Mouse (Mus musculus) myocyte (in vitro differentiated cells): ENCODE results near the gene Rpl41. TPM values are rescaled to one million over a fixed set of nuclear protein-coding genes. Genes with fewer than 3 reads are reported as not detected.

ENCODE experiments used
- H3K27me3 ChIP-seq: one replicate; pipeline ENCODE4 v1.6.1; 2011; ENCODE audit not compliant: control insufficient read depth, insufficient read depth, insufficient read length
- H3K36me3 ChIP-seq: one replicate; pipeline ENCODE4 v1.6.1; 2011; ENCODE audit not compliant: control insufficient read depth, insufficient read depth
- H3K4me2 ChIP-seq: one replicate; pipeline ENCODE4 v1.6.1; 2011; ENCODE audit warnings: low read depth, control low read depth
- H3K4me3 ChIP-seq: one replicate; pipeline ENCODE4 v1.5.1; 2011; ENCODE audit warnings: mild to moderate bottlenecking, control low read depth, moderate library complexity
- H3K79me2 ChIP-seq: one replicate; pipeline ENCODE4 v1.6.1; 2011; ENCODE audit not compliant: control insufficient read depth, insufficient read depth
- H3ac ChIP-seq: one replicate; pipeline ENCODE4 v1.6.1; 2011; ENCODE audit not compliant: control insufficient read depth, insufficient read length
- CEBPB ChIP-seq: IDR thresholded peaks from 2 replicates; pipeline ENCODE4 v1.6.1; 2011; ENCODE audit warnings: mild to moderate bottlenecking, moderate library complexity; ENCODE audit not compliant: poor library complexity, insufficient read depth, severe bottlenecking
- E2F4 ChIP-seq: IDR thresholded peaks from one replicate; pipeline ENCODE4 v1.6.1; 2011; ENCODE audit warnings: mild to moderate bottlenecking, control low read depth, moderate library complexity; ENCODE audit not compliant: insufficient read depth
- MAX ChIP-seq: IDR thresholded peaks from one replicate; pipeline ENCODE4 v1.6.1; 2011; ENCODE audit warnings: low read depth, mild to moderate bottlenecking, control low read depth
- MYOD1 ChIP-seq, 3 experiments: IDR thresholded peaks; one replicate each; pipeline ENCODE4 v1.6.1; 2011; ENCODE audit warnings: control low read depth in 2 of 3, low read depth in 2 of 3, mild to moderate bottlenecking in 2 of 3, moderate library complexity in 1 of 3; ENCODE audit not compliant: insufficient read length in 2 of 3, control insufficient read depth in 1 of 3
- MYOG ChIP-seq, 3 experiments: IDR thresholded peaks; one replicate each; pipeline ENCODE4 v1.6.1; 2011; ENCODE audit warnings: control low read depth in 2 of 3, low read depth in 2 of 3, mild to moderate bottlenecking in 2 of 3; ENCODE audit not compliant: insufficient read length in 2 of 3, control insufficient read depth in 1 of 3, insufficient read depth in 1 of 3
- POLR2A ChIP-seq: IDR thresholded peaks from one replicate; pipeline ENCODE4 v1.6.1; 2011; ENCODE audit warnings: low read depth, mild to moderate bottlenecking, control low read depth, moderate library complexity; ENCODE audit not compliant: insufficient read length
- POLR2AphosphoS2 ChIP-seq: IDR thresholded peaks from one replicate; pipeline ENCODE4 v1.6.1; 2011; ENCODE audit warnings: low read depth, control low read depth; ENCODE audit not compliant: insufficient read length
- REST ChIP-seq: IDR thresholded peaks from one replicate; pipeline ENCODE4 v1.6.1; 2011; ENCODE audit warnings: mild to moderate bottlenecking, control low read depth, moderate library complexity; ENCODE audit not compliant: insufficient read depth, insufficient read length
- SRF ChIP-seq: IDR thresholded peaks from one replicate; pipeline ENCODE4 v1.6.1; 2011; ENCODE audit warnings: low read depth; ENCODE audit not compliant: control insufficient read depth, insufficient read length
- TCF12 ChIP-seq: IDR thresholded peaks from one replicate; pipeline ENCODE4 v1.6.1; 2011; ENCODE audit warnings: mild to moderate bottlenecking, control low read depth; ENCODE audit not compliant: poor library complexity, insufficient read depth, severe bottlenecking
- TCF3 ChIP-seq: IDR thresholded peaks from one replicate; pipeline ENCODE4 v1.6.1; 2011; ENCODE audit warnings: low read depth, control low read depth; ENCODE audit not compliant: insufficient read length
- USF1 ChIP-seq: IDR thresholded peaks from one replicate; pipeline ENCODE4 v1.6.1; 2011; ENCODE audit warnings: low read depth, mild to moderate bottlenecking, control low read depth, moderate library complexity
- polyA plus RNA-seq: library from polyadenylated mRNA; unstranded; fragments of >200 nt; fragmentation: generic; extraction: Trizol; gene quantifications from one replicate; pipeline ENCODE4 v1.2.1, GENCODE M21; 2012; ENCODE audit warnings: missing spikeins

The Rpl41 gene
- polyA plus RNA-seq, 1 experiment, result 12,553 TPM

GRCm38 (mm10) chr10:128544674-128545569, 4.2 kb downstream of the Rpl41 start:
- peaks cover 27% of the 10 kb centered on the region for H3K36me3 ChIP-seq
- TF ChIP-seq POLR2A (no peak), E2F4 (no peak), TCF3 (no peak), REST (no peak), MAX (no peak), USF1 (no peak), TCF12 (no peak), SRF (no peak), MYOD1 (IDR thresholded peaks at IDR 0.05; ENCODE audit: control insufficient read depth in 1 of 3, insufficient read length in 2 of 3, low read depth in 2 of 3) (no peak), MYOG (IDR thresholded peaks at IDR 0.05; ENCODE audit: control insufficient read depth in 1 of 3, insufficient read depth in 1 of 3, insufficient read length in 2 of 3, low read depth in 2 of 3) (no peak), CEBPB (no peak), POLR2AphosphoS2 (no peak)
- no peak overlapping the region for H3K4me2 ChIP-seq
- no peak overlapping the region for H3ac ChIP-seq
- no peaks in the 10 kb centered on the region for H3K27me3 ChIP-seq
- no peak overlapping the region for H3K4me3 ChIP-seq
- peaks cover 30% of the 10 kb centered on the region for H3K79me2 ChIP-seq

GRCm38 (mm10) chr10:128544151-128544657, 4.9 kb downstream of the Rpl41 start:
- Histone ChIP-seq H3K36me3 (peaks cover 27% of the 10 kb centered on the region), H3K4me3 (no peak overlapping the region), H3K4me2 (no peak overlapping the region), H3K79me2 (peaks cover 30% of the 10 kb centered on the region), H3ac (no peak overlapping the region), H3K27me3 (no peaks in the 10 kb centered on the region)
- TF ChIP-seq MAX (no peak), TCF12 (no peak), REST (no peak), USF1 (no peak), POLR2AphosphoS2 (no peak), MYOG (IDR thresholded peaks at IDR 0.05; ENCODE audit: control insufficient read depth in 1 of 3, insufficient read depth in 1 of 3, insufficient read length in 2 of 3, low read depth in 2 of 3) (no peak), SRF (no peak), CEBPB (no peak), E2F4 (no peak), POLR2A (no peak), MYOD1 (IDR thresholded peaks at IDR 0.05; ENCODE audit: control insufficient read depth in 1 of 3, insufficient read length in 2 of 3, low read depth in 2 of 3) (no peak), TCF3 (no peak)

- H3K79me2 ChIP-seq, result peaks cover 22% of the 10 kb centered on the region
- no peaks in the 10 kb centered on the region for H3K27me3 ChIP-seq
- no peak for TF ChIP-seq TCF12
- no peak for TF ChIP-seq POLR2AphosphoS2
- TF ChIP-seq CEBPB, result no peak
- no peak for TF ChIP-seq MYOD1 (IDR thresholded peaks at IDR 0.05; ENCODE audit: control insufficient read depth in 1 of 3, insufficient read length in 2 of 3, low read depth in 2 of 3)
- TF ChIP-seq E2F4, result no peak
- no peak for TF ChIP-seq SRF
- no peak overlapping the region for H3K4me3 ChIP-seq
- peaks cover 27% of the 10 kb centered on the region for H3K36me3 ChIP-seq
- H3ac ChIP-seq, result no peak overlapping the region
- H3K4me2 ChIP-seq, result no peak overlapping the region
Measured at GRCm38 (mm10) chr10:128543100-128543499, 6.0 kb downstream of the Rpl41 start.

GRCm38 (mm10) chr10:128538340-128538870, 10.7 kb downstream of the Rpl41 start:
- no peak overlapping the region for H3ac ChIP-seq
- H3K27me3 ChIP-seq, result no peaks in the 10 kb centered on the region
- no peaks in the 10 kb centered on the region for H3K79me2 ChIP-seq
- TF ChIP-seq SRF, result no peak
- TF ChIP-seq CEBPB, result no peak
- no peak for TF ChIP-seq REST
- TF ChIP-seq MYOG (IDR thresholded peaks at IDR 0.05; ENCODE audit: control insufficient read depth in 1 of 3, insufficient read depth in 1 of 3, insufficient read length in 2 of 3, low read depth in 2 of 3), result no peak
- TF ChIP-seq MYOD1 (IDR thresholded peaks at IDR 0.05; ENCODE audit: control insufficient read depth in 1 of 3, insufficient read length in 2 of 3, low read depth in 2 of 3), result no peak
- no peak for TF ChIP-seq MAX
- no peak for TF ChIP-seq USF1
- TF ChIP-seq POLR2A, result no peak
- no peak for TF ChIP-seq POLR2AphosphoS2
- TF ChIP-seq TCF12, result no peak
- no peak for TF ChIP-seq TCF3
- TF ChIP-seq E2F4, result no peak
- peaks cover 12% of the 10 kb centered on the region for H3K36me3 ChIP-seq
- no peak overlapping the region for H3K4me3 ChIP-seq
- H3K4me2 ChIP-seq, result no peak overlapping the region
